In genomic region chr10:119061958-119062599, GRCm38 (mm10) we compare ENCODE assay signal across 23 mouse cellular contexts.
DNase-seq lines count a peak whose midpoint lies in the region; ATAC-seq and TF ChIP-seq lines count a peak whose summit lies in the region.
"Had no signal": no experiment of that assay in that cellular context is flagged by ENCODE, and none has a peak within 500 bp of the region (broad histone marks: within the 10 kb centered on the region; RNA-seq: fewer than 3 reads in every experiment).

No protein-coding gene starts in this region.

- TF ChIP-seq EP300 in lung, postnatal 0 days (IDR thresholded peaks at IDR 0.05), result no peak

- ATAC-seq in lung, postnatal 0 days, result no peak
- no peak for ATAC-seq in midbrain, embryonic 13.5 days
- ATAC-seq: forebrain, postnatal 0 days had no signal

- no peaks in the 10 kb centered on the region for H3K36me3 ChIP-seq in lung, postnatal 0 days (ENCODE audit: insufficient read depth, low read length)
- H3K36me3 ChIP-seq in midbrain, embryonic 13.5 days, result no peaks in the 10 kb centered on the region
- H3K36me3 ChIP-seq: embryonic facial prominence, embryonic 15.5 days; heart, embryonic 13.5 days; hindbrain, embryonic 13.5 days; limb, embryonic 13.5 days; liver, embryonic 15.5 days; midbrain, embryonic 10.5 days had no signal

- no peak overlapping the region for H3K4me2 ChIP-seq in lung, postnatal 0 days (replicated peaks; ENCODE audit: low read depth, low read length)
- H3K4me2 ChIP-seq in midbrain, embryonic 13.5 days (replicated peaks), result no peak overlapping the region
- H3K4me2 ChIP-seq: embryonic facial prominence, embryonic 15.5 days; heart, embryonic 13.5 days; hindbrain, embryonic 13.5 days; limb, embryonic 13.5 days; liver, embryonic 15.5 days had no signal

- no peak overlapping the region for H3K4me3 ChIP-seq in lung, postnatal 0 days (ENCODE audit: low read depth, low read length)
- no peak overlapping the region for H3K4me3 ChIP-seq in midbrain, embryonic 13.5 days (replicated peaks)
- H3K4me3 ChIP-seq: embryonic facial prominence, embryonic 15.5 days; heart, embryonic 13.5 days; hindbrain, embryonic 13.5 days; limb, embryonic 13.5 days; liver, embryonic 15.5 days; midbrain, embryonic 10.5 days had no signal

- peak overlapping the region; percentile 52 for H3K27ac ChIP-seq in lung, postnatal 0 days (ENCODE audit: low read length)
- no peak overlapping the region for H3K27ac ChIP-seq in midbrain, embryonic 13.5 days
- H3K27ac ChIP-seq: embryonic facial prominence, embryonic 15.5 days; heart, embryonic 13.5 days; hindbrain, embryonic 13.5 days; limb, embryonic 13.5 days; liver, embryonic 15.5 days; midbrain, embryonic 10.5 days; stomach, postnatal 0 days had no signal

- WGBS in lung, postnatal 0 days, result 76% methylated on average over 13 of the region's 13 CpGs
- WGBS in midbrain, embryonic 13.5 days, result 90% methylated on average over 13 of the region's 13 CpGs

- H3K4me1 ChIP-seq in lung, postnatal 0 days (ENCODE audit: insufficient read depth, low read depth, low read length), result peaks cover 3% of the 10 kb centered on the region; the same call in 1 of the 2 replicates
- H3K4me1 ChIP-seq in midbrain, embryonic 13.5 days (replicated peaks), result peaks cover 8% of the 10 kb centered on the region
- H3K4me1 ChIP-seq: midbrain, embryonic 10.5 days had no signal

- no peaks in the 10 kb centered on the region for H3K9me3 ChIP-seq in lung, postnatal 0 days (ENCODE audit: low read length)
- H3K9me3 ChIP-seq in midbrain, embryonic 13.5 days, result no peaks in the 10 kb centered on the region
- H3K9me3 ChIP-seq: embryonic facial prominence, embryonic 15.5 days; heart, embryonic 13.5 days; hindbrain, embryonic 13.5 days; limb, embryonic 13.5 days; liver, embryonic 15.5 days; midbrain, embryonic 10.5 days had no signal

- TF ChIP-seq CTCF in lung, postnatal 0 days (IDR thresholded peaks at IDR 0.05), result no peak

- peak; percentile 22 to 40 for DNase-seq in frontal cortex, postnatal 36 days (ENCODE audit: low spot score in 2 of 2)
- no peak for DNase-seq in frontal cortex, postnatal 10 days (ENCODE audit: low spot score in 2 of 2)
- no peak for DNase-seq in lung, postnatal 0 days (ENCODE audit: low spot score)
- no peak for DNase-seq in lung, adult 18-20 months
- peak; percentile 65 for DNase-seq in brain, adult 2 months (ENCODE audit: low read depth, low spot score)
- DNase-seq in cerebellum, postnatal 14 days, result no peak
- DNase-seq: B cell, adult 2 months; cerebellum, adult 9-10 months; forebrain, postnatal 0 days; gastrocnemius, postnatal 10 days; heart, adult 11 months; kidney, adult 18-20 months; kidney, postnatal 4 days; lung, postnatal 10 days; thymus, postnatal 14 days had no signal

- H3K27me3 ChIP-seq in lung, postnatal 0 days (replicated peaks; ENCODE audit: insufficient read depth, low read length), result no peaks in the 10 kb centered on the region
- no peaks in the 10 kb centered on the region for H3K27me3 ChIP-seq in midbrain, embryonic 13.5 days
- H3K27me3 ChIP-seq: embryonic facial prominence, embryonic 15.5 days; hindbrain, embryonic 13.5 days; limb, embryonic 13.5 days; liver, embryonic 15.5 days had no signal

- H3K9ac ChIP-seq in lung, postnatal 0 days (replicated peaks; ENCODE audit: low read depth), result no peak overlapping the region
- no peak overlapping the region for H3K9ac ChIP-seq in midbrain, embryonic 13.5 days (replicated peaks)
- H3K9ac ChIP-seq: embryonic facial prominence, embryonic 15.5 days; forebrain, postnatal 0 days; heart, embryonic 13.5 days; hindbrain, embryonic 13.5 days; limb, embryonic 13.5 days; liver, embryonic 15.5 days had no signal

Comparison
In these comparisons a context has a peak if more than half of its experiments do, and no peak if none do; other contexts are left out.
1. DNase-seq: peak in frontal cortex, postnatal 36 days (2 of 2) and brain, adult 2 months (single experiment); none in frontal cortex, postnatal 10 days (0 of 2), lung, postnatal 0 days (single experiment), lung, adult 18-20 months (0 of 2) and cerebellum, postnatal 14 days (0 of 2).